Comparison of ENCODE assay signal across 8 mouse cellular contexts in the genomic region with DNA sequence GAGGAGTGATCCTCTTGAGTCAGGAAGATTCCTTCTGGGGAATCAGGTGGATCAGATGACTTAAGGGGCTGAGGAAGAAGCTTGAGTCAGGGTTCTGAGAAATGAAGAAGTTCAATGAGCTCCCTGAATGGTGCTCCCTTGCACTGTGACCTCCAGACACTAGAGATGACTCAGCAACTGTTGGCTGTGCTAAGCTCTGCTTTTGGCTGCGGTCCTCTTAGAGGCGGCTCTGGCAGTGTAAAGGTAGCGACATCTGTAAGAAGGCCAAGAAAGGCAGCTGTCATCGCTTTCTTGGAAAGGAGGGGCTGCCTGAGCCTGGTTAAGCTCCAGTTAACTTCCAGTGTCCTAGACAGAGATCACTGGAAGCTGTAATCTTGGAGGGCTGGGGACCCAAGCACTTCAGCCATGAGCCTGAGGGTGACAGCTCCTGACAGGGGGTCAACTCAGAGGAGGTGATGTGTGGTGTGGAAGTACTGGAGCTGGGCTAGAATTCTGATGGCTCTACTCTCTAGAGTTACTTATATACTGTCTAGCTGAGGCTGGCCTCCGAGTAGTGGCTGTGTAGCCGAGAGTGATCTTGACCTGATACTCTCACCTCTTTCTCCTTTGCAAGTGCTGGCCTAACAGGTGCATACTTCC. TPM values are rescaled to one million over a fixed set of nuclear protein-coding genes. Genes with fewer than 3 reads are reported as not detected.
DNase-seq lines count a peak whose midpoint lies in the region; ATAC-seq and TF ChIP-seq lines count a peak whose summit lies in the region.

No protein-coding gene starts in this region.

- H3K9ac ChIP-seq in liver, postnatal 0 days (replicated peaks), result no peak overlapping the region
- H3K9ac ChIP-seq in heart, embryonic 16.5 days (ENCODE audit: low read length), result no peak overlapping the region
- H3K9ac ChIP-seq in liver, embryonic 15.5 days, result no peak overlapping the region

- DNase-seq in liver, result peak; percentile 14
- no peak for DNase-seq in liver, postnatal 0 days
- DNase-seq in adrenal gland, adult 8-10 months, result peak; percentile 68
- DNase-seq in testis, postnatal 14 days (ENCODE audit: low spot score), result no peak
- no peak for DNase-seq in spleen, postnatal 10 days (ENCODE audit: low spot score in 2 of 2)
- DNase-seq in left cerebral cortex, adult 18-20 months (ENCODE audit: low spot score in 2 of 2), result no peak

- H3K36me3 ChIP-seq in liver, postnatal 0 days (replicated peaks; ENCODE audit: insufficient read depth, low read length), result no peaks in the 10 kb centered on the region
- H3K36me3 ChIP-seq in heart, embryonic 16.5 days (ENCODE audit: control insufficient read depth, insufficient read depth), result no peaks in the 10 kb centered on the region
- H3K36me3 ChIP-seq in liver, embryonic 15.5 days (replicated peaks), result no peaks in the 10 kb centered on the region

- WGBS in liver, postnatal 0 days (ENCODE audit: insufficient replicate concordance), result 52% methylated on average over 6 of the region's 6 CpGs
- WGBS in heart, embryonic 16.5 days, result 31% methylated on average over 6 of the region's 6 CpGs
- 35% methylated on average over 6 of the region's 6 CpGs for WGBS in liver, embryonic 15.5 days (ENCODE audit: insufficient replicate concordance)

- no peaks in the 10 kb centered on the region for H3K27me3 ChIP-seq in liver, postnatal 0 days (ENCODE audit: insufficient read depth, low read length)
- H3K27me3 ChIP-seq in heart, embryonic 16.5 days (ENCODE audit: control insufficient read depth, insufficient read depth, low read length), result no peaks in the 10 kb centered on the region
- H3K27me3 ChIP-seq in liver, embryonic 15.5 days, result no peaks in the 10 kb centered on the region

- no peak for TF ChIP-seq CTCF in liver, postnatal 0 days (IDR thresholded peaks at IDR 0.05; ENCODE audit: low read depth)

- no peak overlapping the region for H3K4me3 ChIP-seq in liver, postnatal 0 days (ENCODE audit: low read depth, low read length)
- no peak overlapping the region for H3K4me3 ChIP-seq in heart, embryonic 16.5 days (ENCODE audit: low read length)
- no peak overlapping the region for H3K4me3 ChIP-seq in liver, embryonic 15.5 days (replicated peaks)

- no peak for ATAC-seq in liver, postnatal 0 days
- ATAC-seq in heart, embryonic 16.5 days (replicated peaks; ENCODE audit: extremely low read depth, insufficient read depth, low FRiP score), result peak; percentile 80
- ATAC-seq in liver, embryonic 15.5 days (ENCODE audit: insufficient read depth), result peak; percentile 18; the same call in 1 of the 2 replicates

- H3K27ac ChIP-seq in liver, postnatal 0 days (ENCODE audit: low read depth), result no peak overlapping the region
- no peak overlapping the region for H3K27ac ChIP-seq in heart, embryonic 16.5 days (ENCODE audit: low read length)
- no peak overlapping the region for H3K27ac ChIP-seq in liver, embryonic 15.5 days (replicated peaks)

- no peak for TF ChIP-seq EP300 in liver, postnatal 0 days (IDR thresholded peaks at IDR 0.05; ENCODE audit: low read depth)

- H3K4me1 ChIP-seq in liver, postnatal 0 days (ENCODE audit: insufficient read depth), result no peaks in the 10 kb centered on the region; the same call in 1 of the 2 replicates
- peaks cover 8% of the 10 kb centered on the region; the same call in 1 of the 2 replicates for H3K4me1 ChIP-seq in heart, embryonic 16.5 days (ENCODE audit: control insufficient read depth, insufficient read depth, low read length)
- no peaks in the 10 kb centered on the region for H3K4me1 ChIP-seq in liver, embryonic 15.5 days (replicated peaks)

- no peak overlapping the region for H3K4me2 ChIP-seq in liver, postnatal 0 days (ENCODE audit: low read depth, low read length)
- H3K4me2 ChIP-seq in heart, embryonic 16.5 days (ENCODE audit: low read depth, low read length), result no peak overlapping the region
- no peak overlapping the region for H3K4me2 ChIP-seq in liver, embryonic 15.5 days

- no peaks in the 10 kb centered on the region for H3K9me3 ChIP-seq in liver, postnatal 0 days (ENCODE audit: low read length)
- no peaks in the 10 kb centered on the region for H3K9me3 ChIP-seq in heart, embryonic 16.5 days (replicated peaks; ENCODE audit: control insufficient read depth, low read length)
- no peaks in the 10 kb centered on the region for H3K9me3 ChIP-seq in liver, embryonic 15.5 days (replicated peaks)

RNA-seq across cellular contexts. Expression of a gene that starts 37.4 kb away (rescaled TPM):
- 0.89 and 1.0 TPM in 2 replicates for polyA plus RNA-seq in liver, postnatal 0 days (2015; fragmentation: Nextera tagmentation; extraction: Ambion mirVana)
- 10 to 100 TPM; 22.0 to 56.8 (median 34.7) TPM for total RNA-seq in adrenal gland, adult 8-10 months (2022)
- 1.0 TPM in 2 replicates for polyA plus RNA-seq in heart, embryonic 16.5 days (2015; fragmentation: Nextera tagmentation; extraction: Ambion mirVana)
- 0.46 and 0.70 TPM in 2 replicates for polyA plus RNA-seq in liver, embryonic 15.5 days (2015; fragmentation: Nextera tagmentation; extraction: Ambion mirVana)
- 10 to 100 TPM; 41.9 to 43.2 TPM for total RNA-seq in left cerebral cortex, adult 18-20 months (2021)

Comparison
In these comparisons a context has a peak if more than half of its experiments do, and no peak if none do; other contexts are left out.
1. DNase-seq: peak in liver (single experiment) and adrenal gland, adult 8-10 months (single experiment); none in liver, postnatal 0 days (single experiment), testis, postnatal 14 days (single experiment), spleen, postnatal 10 days (0 of 2) and left cerebral cortex, adult 18-20 months (0 of 2).